Mouse (Mus musculus) C2C12 (cell line): Measurements from ENCODE around the gene Mff. TPM values are rescaled to one million over a fixed set of nuclear protein-coding genes. Genes with fewer than 3 reads are reported as not detected.

Experiments used
- H3K27me3 ChIP-seq: one replicate; pipeline ENCODE4 v1.6.1; 2011; ENCODE audit not compliant: control insufficient read depth, insufficient read depth, insufficient read length
- H3K36me3 ChIP-seq: one replicate; pipeline ENCODE4 v1.6.1; 2011; ENCODE audit not compliant: control insufficient read depth, insufficient read depth
- H3K4me3 ChIP-seq: one replicate; pipeline ENCODE4 v1.5.1; 2011; ENCODE audit warnings: mild to moderate bottlenecking, control low read depth; ENCODE audit not compliant: poor library complexity, insufficient read depth, severe bottlenecking
- H3K79me2 ChIP-seq: one replicate; pipeline ENCODE4 v1.6.1; 2011; ENCODE audit not compliant: control insufficient read depth, insufficient read depth
- H3K79me3 ChIP-seq: one replicate; pipeline ENCODE4 v1.6.1; 2011; ENCODE audit warnings: low read depth, control low read depth
- H3ac ChIP-seq: one replicate; pipeline ENCODE3; 2011; ENCODE audit warnings: low read depth; ENCODE audit not compliant: control insufficient read depth, insufficient read length
- CEBPB ChIP-seq: IDR thresholded peaks from one replicate; pipeline ENCODE4 v1.6.1; 2011; ENCODE audit warnings: low read depth, mild to moderate bottlenecking, control low read depth, moderate library complexity
- CTCF ChIP-seq: IDR thresholded peaks from one replicate; pipeline ENCODE4 v1.5.1; 2011; ENCODE audit not compliant: control insufficient read depth, insufficient read depth, insufficient read length
- FOSL1 ChIP-seq: IDR thresholded peaks from one replicate; pipeline ENCODE4 v1.8.0; 2011; ENCODE audit warnings: mild to moderate bottlenecking, low read length; ENCODE audit not compliant: poor library complexity, insufficient read depth, severe bottlenecking
- MAX ChIP-seq: IDR thresholded peaks from one replicate; pipeline ENCODE4 v1.6.1; 2011; ENCODE audit warnings: mild to moderate bottlenecking, control low read depth
- MYOD1 ChIP-seq: IDR thresholded peaks from one replicate; pipeline ENCODE4 v1.6.1; 2011; ENCODE audit warnings: low read depth; ENCODE audit not compliant: control insufficient read depth, insufficient read length
- MYOG ChIP-seq: IDR thresholded peaks from one replicate; pipeline ENCODE4 v1.6.1; 2011; ENCODE audit not compliant: control insufficient read depth, insufficient read length; ENCODE audit errors: extremely low read depth
- USF1 ChIP-seq: IDR thresholded peaks from one replicate; pipeline ENCODE4 v1.6.1; 2011; ENCODE audit warnings: low read depth, mild to moderate bottlenecking, control low read depth, moderate library complexity
- polyA plus RNA-seq: library from polyadenylated mRNA; unstranded; fragments of >200 nt; fragmentation: generic; extraction: Trizol; gene quantifications from one replicate; pipeline ENCODE4 v1.2.1, GENCODE M21; 2012; ENCODE audit warnings: missing spikeins

The Mff gene
- polyA plus RNA-seq, 1 experiment = 80.6 TPM

DNA sequence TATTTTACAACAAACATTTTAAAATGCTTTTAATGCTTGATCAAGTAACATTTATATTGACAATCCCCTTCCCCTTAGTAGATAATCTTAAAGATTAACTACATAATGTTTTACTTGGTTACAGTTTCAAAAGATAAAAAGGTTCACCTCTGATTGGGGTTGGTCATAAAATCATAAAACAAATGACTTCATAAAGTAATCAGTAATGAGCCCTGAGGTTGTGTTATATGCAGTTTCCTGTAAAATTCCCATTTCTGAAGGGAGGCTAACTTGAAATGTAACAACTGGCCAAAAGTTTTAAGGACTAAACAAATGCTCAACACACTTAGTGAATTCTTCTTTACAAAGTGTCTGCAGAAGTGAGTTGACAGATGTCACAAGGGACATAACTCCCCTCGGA is 41.5 kb downstream of the Mff start:
- Histone ChIP-seq H3K79me2 (no peaks in the 10 kb centered on the region), H3K36me3 (peaks cover 8% of the 10 kb centered on the region), H3K79me3 (no peaks in the 10 kb centered on the region), H3K4me3 (no peak overlapping the region), H3K27me3 (no peaks in the 10 kb centered on the region), H3ac (no peak overlapping the region)
- TF ChIP-seq FOSL1 = no peak
- TF ChIP-seq MYOD1 = no peak
- TF ChIP-seq MYOG = no peak
- no peak for TF ChIP-seq CEBPB
- no peak for TF ChIP-seq MAX
- no peak for TF ChIP-seq USF1
- TF ChIP-seq CTCF = no peak

DNA sequence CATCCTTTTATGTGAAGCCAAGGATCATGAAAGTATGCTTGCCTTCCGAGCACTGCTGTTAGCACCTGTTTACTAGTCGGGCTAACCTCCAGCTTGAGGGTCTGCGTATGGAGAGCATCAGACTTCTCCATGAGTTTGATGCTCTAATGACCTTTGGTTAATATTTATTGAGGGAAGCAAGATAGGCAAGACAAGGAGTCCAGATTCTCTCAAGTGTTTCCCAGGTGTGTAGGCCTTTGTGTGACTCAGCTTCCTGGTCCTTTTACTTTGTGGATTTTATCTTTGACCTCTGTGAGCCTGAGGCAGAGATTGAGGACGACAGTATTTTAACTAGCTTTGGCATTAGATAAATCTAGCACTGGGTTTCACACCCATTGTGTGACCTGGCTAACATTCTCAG is 42.0 kb downstream of the Mff start:
- Histone ChIP-seq H3K79me3 (no peaks in the 10 kb centered on the region), H3K79me2 (no peaks in the 10 kb centered on the region), H3K4me3 (no peak overlapping the region), H3K36me3 (peaks cover 7% of the 10 kb centered on the region), H3K27me3 (no peaks in the 10 kb centered on the region), H3ac (no peak overlapping the region)
- TF ChIP-seq MAX (no peak), FOSL1 (no peak), CTCF (no peak), MYOD1 (no peak)

DNA sequence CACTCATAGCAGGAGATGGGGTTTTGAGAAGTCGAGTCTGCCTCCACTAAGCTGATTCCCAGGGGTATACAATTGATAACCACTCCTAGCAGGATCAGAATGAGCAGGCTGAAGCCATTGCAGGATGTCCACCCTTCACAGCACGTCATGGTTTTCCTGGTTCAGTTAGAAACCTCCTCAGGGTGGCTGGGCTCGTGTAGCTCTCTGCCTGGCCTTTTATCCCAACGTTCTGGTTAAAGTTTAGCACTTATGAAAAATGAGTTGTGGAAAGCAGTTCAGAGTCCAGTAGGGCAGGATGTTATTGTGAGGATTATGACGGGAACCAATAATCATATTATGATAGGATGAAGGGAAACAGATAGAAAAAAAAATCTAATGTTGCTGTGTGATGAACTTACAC is 43.6 kb downstream of the Mff start, which contains the start of gene Tm4sf20:
Tm4sf20 (minus strand) TSS at position 193 of the 400 bp plus-strand sequence.
- TF ChIP-seq MYOG = no peak
- Histone ChIP-seq H3K79me3 (no peaks in the 10 kb centered on the region), H3K79me2 (no peaks in the 10 kb centered on the region)

DNA sequence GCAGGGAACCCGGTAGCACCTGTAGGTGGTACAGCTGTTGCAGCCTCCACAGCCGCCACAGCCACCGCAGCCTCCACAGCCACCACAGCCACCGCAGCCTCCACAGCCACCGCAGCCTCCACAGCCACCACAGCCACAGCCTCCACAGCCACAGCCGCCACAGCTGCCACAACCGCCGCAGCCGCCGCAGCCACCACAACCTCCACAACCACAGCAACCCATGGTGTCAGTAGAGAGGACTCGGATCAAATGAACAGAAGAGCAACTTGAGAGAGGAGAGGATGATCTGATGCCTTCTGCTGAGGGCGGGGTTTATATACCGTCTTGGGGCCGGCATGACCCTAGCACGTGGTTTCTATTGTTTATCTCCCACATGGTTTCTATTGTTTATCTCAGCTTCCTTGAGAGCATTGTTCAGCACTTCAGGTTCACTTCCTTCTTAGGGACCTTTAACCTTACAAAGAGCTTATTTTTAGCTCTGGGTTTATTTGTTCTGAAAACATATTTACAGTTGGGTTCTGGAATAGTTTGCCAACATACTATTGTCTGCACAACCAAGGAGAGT is 46.4 kb downstream of the Mff start, which contains the start of gene Gm47791:
Gm47791 (minus strand) TSS at position 222 of the 565 bp plus-strand sequence.
- H3K4me3 ChIP-seq = no peak within 1 kb of the TSS
- no peaks in the 10 kb centered on the region for H3K36me3 ChIP-seq

More for the DNA sequence above, 43.6 kb downstream of the Mff start, which contains the start of gene Tm4sf20:
- Histone ChIP-seq H3K36me3 (no peaks in the 10 kb centered on the region), H3K27me3 (no peaks in the 10 kb centered on the region), H3K4me3 (no peak within 1 kb of the TSS), H3ac (no peak within 1 kb of the TSS)

DNA sequence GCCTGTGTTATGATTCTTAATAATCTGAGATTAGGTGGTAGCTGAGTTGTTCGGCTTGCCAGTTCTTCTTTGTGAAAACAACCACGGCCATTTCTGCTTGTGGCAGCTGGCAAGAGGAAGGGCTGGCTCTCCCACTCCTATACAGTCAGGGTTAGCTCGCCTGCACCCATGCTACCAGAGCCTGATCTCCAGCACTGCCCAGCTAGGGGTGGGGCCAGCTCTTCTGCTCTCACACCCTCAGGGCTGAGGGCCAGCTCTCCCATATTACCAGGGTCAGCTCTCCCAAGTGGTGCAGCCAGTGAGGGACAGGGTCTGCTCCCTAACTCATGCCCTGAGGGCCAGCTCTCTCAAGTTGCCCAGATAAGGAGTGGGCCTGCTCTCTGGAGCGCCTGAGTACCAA is 47.7 kb downstream of the Mff start:
- Histone ChIP-seq H3K27me3 (no peaks in the 10 kb centered on the region), H3K79me3 (no peaks in the 10 kb centered on the region)

More for the DNA sequence above, 46.4 kb downstream of the Mff start, which contains the start of gene Gm47791:
- TF ChIP-seq CEBPB = no peak
- no peaks in the 10 kb centered on the region for H3K27me3 ChIP-seq
- no peak within 1 kb of the TSS for H3ac ChIP-seq
- no peaks in the 10 kb centered on the region for H3K79me2 ChIP-seq
- H3K79me3 ChIP-seq = no peaks in the 10 kb centered on the region

DNA sequence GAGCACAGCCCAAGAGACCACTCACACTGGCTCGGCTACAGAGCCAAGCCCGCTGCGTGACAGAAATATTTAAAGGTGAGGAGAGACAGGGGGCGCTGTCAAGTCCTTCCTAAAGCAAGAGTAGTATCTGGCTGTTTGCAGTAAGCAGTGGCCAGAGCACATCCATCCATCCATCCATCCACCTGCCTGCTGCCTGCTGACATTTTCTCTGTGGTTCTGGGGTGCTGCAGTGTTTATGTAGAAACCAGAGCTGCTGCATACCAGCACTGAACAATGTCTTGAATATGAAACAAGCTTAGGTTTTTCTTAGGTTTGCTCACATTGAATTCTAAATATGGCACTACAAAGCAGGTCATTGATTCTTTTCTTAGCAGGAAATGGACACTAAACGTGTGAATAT is 48.5 kb downstream of the Mff start:
- Histone ChIP-seq H3K79me2 (no peaks in the 10 kb centered on the region), H3K27me3 (no peaks in the 10 kb centered on the region), H3K36me3 (no peaks in the 10 kb centered on the region), H3K4me3 (no peak overlapping the region), H3K79me3 (no peaks in the 10 kb centered on the region), H3ac (no peak overlapping the region)
- no peak for TF ChIP-seq CEBPB
- TF ChIP-seq MYOD1 = no peak
- TF ChIP-seq CTCF = no peak
- TF ChIP-seq FOSL1 = no peak
- no peak for TF ChIP-seq MAX
- no peak for TF ChIP-seq USF1
- TF ChIP-seq MYOG = no peak

More for the DNA sequence above, 47.7 kb downstream of the Mff start:
- Histone ChIP-seq H3ac (no peak overlapping the region), H3K36me3 (no peaks in the 10 kb centered on the region), H3K4me3 (no peak overlapping the region), H3K79me2 (no peaks in the 10 kb centered on the region)
- no peak for TF ChIP-seq CEBPB
- no peak for TF ChIP-seq FOSL1
- no peak for TF ChIP-seq MYOD1
- TF ChIP-seq USF1 = no peak
- TF ChIP-seq MAX = no peak
- no peak for TF ChIP-seq MYOG
- TF ChIP-seq CTCF = no peak
